Mouse (Mus musculus) liver, embryonic 14.5 days (tissue): Measurements from ENCODE around the gene Arhgap27.

Experiments
- CTCF ChIP-seq: IDR thresholded peaks from 2 replicates; pipeline ENCODE4 v1.5.1; 2016; ENCODE audit warnings: antibody characterized with exemption, low read depth, control low read depth
- EP300 ChIP-seq: IDR thresholded peaks from 2 replicates; pipeline ENCODE4 v1.6.1; 2016; ENCODE audit warnings: antibody characterized with exemption, low read depth

GRCm38 (mm10) chr11:103350711-103351315, 12.7 kb downstream of the Arhgap27 start:
- no peak for TF ChIP-seq CTCF
- TF ChIP-seq EP300, result no peak
